Mouse (Mus musculus): ENCODE results near the gene Olfr1329. TPM values are rescaled to one million over a fixed set of nuclear protein-coding genes. Genes with fewer than 3 reads are reported as not detected.

Gene Olfr1329
- polyA plus RNA-seq, 1 experiment from 2014 or later = not detected

Other genes starting within 250 kb of the Olfr1329 start
- gene Olfr1342, start 224.7 kb downstream of the Olfr1329 start, polyA plus RNA-seq (2014; fragmentation: Nextera tagmentation; extraction: Ambion mirVana) = not detected in 2 replicates
- not detected in 2 replicates for gene Olfr1341, start 213.9 kb downstream of the Olfr1329 start, polyA plus RNA-seq (2014; fragmentation: Nextera tagmentation; extraction: Ambion mirVana)
- gene Olfr1340, start 197.3 kb downstream of the Olfr1329 start, polyA plus RNA-seq (2014; fragmentation: Nextera tagmentation; extraction: Ambion mirVana) = not detected in 2 replicates
- not detected in 2 replicates for gene Olfr1339, start 185.3 kb downstream of the Olfr1329 start, polyA plus RNA-seq (2014; fragmentation: Nextera tagmentation; extraction: Ambion mirVana)
- gene Olfr1338, start 158.7 kb downstream of the Olfr1329 start, polyA plus RNA-seq (2014; fragmentation: Nextera tagmentation; extraction: Ambion mirVana) = not detected in 2 replicates
- gene Olfr1337, start 134.9 kb downstream of the Olfr1329 start, polyA plus RNA-seq (2014; fragmentation: Nextera tagmentation; extraction: Ambion mirVana) = not detected in 2 replicates
- gene Olfr1335, start 107.5 kb downstream of the Olfr1329 start, polyA plus RNA-seq (2014; fragmentation: Nextera tagmentation; extraction: Ambion mirVana) = not detected in 2 replicates
- not detected in 2 replicates for gene Olfr1333, start 81.2 kb downstream of the Olfr1329 start, polyA plus RNA-seq (2014; fragmentation: Nextera tagmentation; extraction: Ambion mirVana)
- not detected in 2 replicates for gene Olfr1331, start 52.8 kb downstream of the Olfr1329 start, polyA plus RNA-seq (2014; fragmentation: Nextera tagmentation; extraction: Ambion mirVana)
- gene Olfr1330, start 28.9 kb downstream of the Olfr1329 start, polyA plus RNA-seq (2014; fragmentation: Nextera tagmentation; extraction: Ambion mirVana) = not detected in 2 replicates
- not detected in 2 replicates for gene Olfr1328, start 21.1 kb upstream of the Olfr1329 start, polyA plus RNA-seq (2014; fragmentation: Nextera tagmentation; extraction: Ambion mirVana)
- not detected in 2 replicates for gene Lao1, start 44.1 kb upstream of the Olfr1329 start, polyA plus RNA-seq (2014; fragmentation: Nextera tagmentation; extraction: Ambion mirVana)
- gene Slc2a1, start 191.2 kb upstream of the Olfr1329 start, polyA plus RNA-seq (2014; fragmentation: Nextera tagmentation; extraction: Ambion mirVana) = 61.3 and 94.4 TPM in 2 replicates

All from midbrain, embryonic 14.5 days (tissue).